Mouse (Mus musculus) liver, embryonic 15.5 days (tissue): ENCODE results near the gene Morc1. TPM values are rescaled to one million over a fixed set of nuclear protein-coding genes. Genes with fewer than 3 reads are reported as not detected.

Source experiments
- polyA plus RNA-seq: library from polyadenylated mRNA; unstranded; fragments of >200 nt; fragmentation: Nextera tagmentation; extraction: Ambion mirVana; gene quantifications from 2 replicates; pipeline ENCODE4 v1.2.1, GENCODE M21; 2015

The Morc1 gene
- polyA plus RNA-seq, 1 experiment from 2014 or later: not detected

Other genes starting within 250 kb of the Morc1 start
- gene Dppa4, start 147.5 kb upstream of the Morc1 start, polyA plus RNA-seq: not detected in 2 replicates
- not detected in 2 replicates for gene Dppa2, start 127.3 kb upstream of the Morc1 start, polyA plus RNA-seq
- not detected in 2 replicates for gene Gm5485, start 18.8 kb upstream of the Morc1 start, polyA plus RNA-seq